Mouse (Mus musculus) heart, postnatal 10 days (tissue): ENCODE data around the gene Cyp4b1. TPM values are rescaled to one million over a fixed set of nuclear protein-coding genes. Genes with fewer than 3 reads are reported as not detected.
A peak's percentile ranks its signal among the peaks of the same experiment; 100 is the strongest.
"Not testable (repeated sequence)": the region's sequence is repeated elsewhere in the genome, so short reads cannot be mapped to it uniquely, and the experiment has no call there.

Source experiments
- DNase-seq, 2 experiments: peaks; one replicate each; pipeline ENCODE4 v3.0.0; 2021
- intact Hi-C: fragments of 180-260 bp; cut with DNase I; formaldehyde crosslinking; loops from one replicate; pipeline ENCODE4 v1.15.1; 2025
- total RNA-seq, 2 experiments: library from RNA; stranded (reverse); gene quantifications; 2 replicates each; pipeline ENCODE4 v1.2.3; 2021

Cyp4b1 gene
- 10 to 100 TPM; 15.3 to 20.0 TPM for total RNA-seq

DNA sequence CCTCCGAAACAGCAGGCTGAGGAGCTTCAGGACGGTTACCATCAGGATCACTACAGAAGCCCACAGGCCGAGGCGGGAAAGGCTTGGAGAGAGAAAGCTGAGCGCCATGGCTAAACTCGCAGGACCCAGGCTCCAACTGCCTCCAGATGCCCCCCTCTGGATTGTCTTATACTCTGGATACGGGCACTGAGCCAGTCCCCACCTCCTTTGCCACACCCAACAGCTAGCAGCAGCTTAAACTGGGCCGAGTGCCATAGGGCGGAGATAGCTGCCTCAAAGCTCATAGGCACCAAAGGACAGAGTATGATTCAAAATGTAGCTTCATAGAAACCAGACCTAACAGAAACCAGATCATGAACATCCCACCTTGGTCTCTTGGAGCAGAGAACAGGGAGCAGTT lies at the start of gene Cyp4b1:
Gene Cyp4b1 (minus strand): TSS at position 144 of the 400 bp plus-strand sequence.
- intact Hi-C loops: loop anchor here (5.0 to 10.0 kb wide), 2 partner anchors 60 to 173 kb away; no protein-coding TSS in a partner anchor
- peak; percentile 83 to 85 for DNase-seq

DNA sequence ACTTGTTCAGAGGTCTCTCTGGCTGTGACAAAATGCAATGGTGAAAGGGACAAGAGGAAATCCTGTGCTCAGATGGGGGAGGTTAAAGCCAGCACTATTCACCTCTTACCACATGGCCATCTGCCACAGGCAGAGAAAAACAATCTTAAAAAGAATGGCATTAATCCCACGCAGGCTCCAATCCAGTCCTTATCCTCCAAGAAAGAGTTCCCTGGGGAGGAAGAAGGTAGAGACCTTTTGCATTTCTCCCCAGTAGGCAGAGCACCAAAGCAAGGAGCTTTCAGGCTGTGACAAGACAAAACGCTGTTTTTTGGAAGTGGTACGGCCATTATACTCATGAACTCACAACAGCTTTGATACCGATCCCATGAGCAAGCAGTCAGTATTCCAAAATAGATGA lies 38.8 kb upstream of the Cyp4b1 start:
- DNase-seq: peak in 1 of 2 experiments; percentile 29
- intact Hi-C loops: no loop called here

DNA sequence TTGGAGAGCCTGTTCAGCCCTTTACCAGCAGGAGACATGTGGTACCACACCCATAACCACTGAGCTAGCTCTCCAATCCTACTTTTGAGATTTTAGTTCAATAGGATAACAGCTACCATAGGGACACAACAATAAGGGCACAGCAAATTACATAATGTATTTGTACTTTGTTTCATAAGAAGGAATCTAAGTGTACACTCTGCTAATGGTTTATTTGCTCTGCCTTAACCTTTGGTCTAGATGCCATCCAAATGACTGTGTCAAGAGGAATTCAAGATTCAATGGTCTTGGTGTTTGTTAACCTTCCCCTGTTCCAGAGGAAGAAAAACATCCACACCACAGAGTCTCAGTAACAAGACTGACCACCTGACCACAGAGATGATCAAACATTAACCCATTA lies 11.7 kb upstream of the Cyp4b1 start:
- DNase-seq: no peak
- intact Hi-C loops: no loop called here

DNA sequence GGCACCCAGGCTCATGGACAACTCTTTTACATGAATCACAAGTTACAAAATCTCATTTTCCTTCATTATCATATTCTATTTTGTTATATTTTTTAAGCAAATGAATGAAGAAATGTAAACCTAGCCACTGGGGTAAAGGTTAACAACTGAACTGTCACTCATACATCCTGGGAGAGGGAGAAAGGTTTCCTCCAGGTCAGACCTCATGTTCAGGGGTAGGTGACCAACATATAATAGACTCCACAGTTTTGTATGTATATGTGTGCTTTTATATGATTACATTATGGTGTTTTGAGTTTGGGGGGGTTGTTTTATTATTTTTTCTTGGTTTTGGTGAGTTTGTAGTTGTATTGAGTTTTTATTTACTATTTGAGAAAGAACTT lies 10.3 kb upstream of the Cyp4b1 start:
- no peak for DNase-seq
- intact Hi-C loops: loop anchor here (2.0 kb wide), 1 partner anchor 51 kb away; no protein-coding TSS in a partner anchor

DNA sequence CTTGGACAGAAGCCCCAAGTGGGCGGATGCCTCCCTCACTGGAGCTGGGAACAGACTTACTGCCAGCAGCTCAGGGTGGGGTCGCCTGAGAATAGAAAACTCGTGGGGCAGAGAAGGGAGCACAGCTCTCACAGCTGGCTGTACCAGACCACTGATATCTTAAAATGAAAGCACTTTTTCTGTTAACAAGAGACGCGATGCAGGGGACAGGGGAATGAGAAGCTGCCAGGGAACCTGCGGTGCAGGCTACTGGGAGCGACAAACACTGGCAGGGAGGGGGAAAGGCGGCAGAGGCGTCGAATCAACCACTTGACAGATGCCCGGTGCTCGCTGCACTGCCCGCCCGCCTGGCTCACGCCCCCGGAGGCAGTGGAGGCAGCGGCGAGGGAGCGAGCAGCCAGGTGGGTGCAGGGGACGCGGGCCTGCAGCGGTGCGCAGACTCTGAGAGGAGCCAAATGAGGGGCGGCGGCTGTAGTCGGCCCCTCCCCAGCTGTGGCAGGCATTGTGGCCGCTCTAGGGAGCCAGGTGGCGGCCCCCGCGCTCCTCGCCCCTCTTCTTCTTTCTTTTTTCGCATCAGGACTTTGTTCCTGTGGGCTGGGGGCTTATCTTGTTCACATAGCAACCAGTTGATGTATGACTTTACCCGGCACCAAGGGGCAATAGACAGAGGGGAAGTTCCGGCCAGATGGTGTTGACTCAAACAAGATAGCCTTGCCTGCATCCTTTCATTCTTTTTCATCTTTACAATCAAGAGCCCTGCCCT lies 9.8 kb upstream of the Cyp4b1 start:
- intact Hi-C loops: loop anchor here (2.0 kb wide), 1 partner anchor 52 kb away; no protein-coding TSS in a partner anchor
- peak; percentile 51 to 53 for DNase-seq

DNA sequence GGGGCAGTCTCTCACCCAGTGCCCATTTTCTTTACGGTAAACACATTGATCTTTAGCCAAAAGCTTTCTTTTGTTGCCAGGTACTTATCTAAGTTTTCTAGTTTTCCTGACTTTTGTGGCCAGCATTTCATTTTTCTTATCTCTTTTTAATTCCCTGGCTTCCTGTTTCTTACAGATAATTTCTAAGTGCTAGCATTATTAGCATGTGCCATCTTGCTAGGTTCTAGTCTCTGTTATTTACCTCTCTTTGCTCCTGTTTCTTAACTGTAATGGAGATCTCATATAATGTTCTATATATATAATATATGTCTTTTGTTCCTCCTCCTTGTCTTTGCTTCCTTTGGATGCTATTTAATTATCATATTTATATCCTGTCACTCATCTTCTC lies 9.0 kb upstream of the Cyp4b1 start:
- intact Hi-C loops: loop anchor here (2.0 kb wide), 1 partner anchor 52 kb away; no protein-coding TSS in a partner anchor
- DNase-seq: not testable (repeated sequence)

DNA sequence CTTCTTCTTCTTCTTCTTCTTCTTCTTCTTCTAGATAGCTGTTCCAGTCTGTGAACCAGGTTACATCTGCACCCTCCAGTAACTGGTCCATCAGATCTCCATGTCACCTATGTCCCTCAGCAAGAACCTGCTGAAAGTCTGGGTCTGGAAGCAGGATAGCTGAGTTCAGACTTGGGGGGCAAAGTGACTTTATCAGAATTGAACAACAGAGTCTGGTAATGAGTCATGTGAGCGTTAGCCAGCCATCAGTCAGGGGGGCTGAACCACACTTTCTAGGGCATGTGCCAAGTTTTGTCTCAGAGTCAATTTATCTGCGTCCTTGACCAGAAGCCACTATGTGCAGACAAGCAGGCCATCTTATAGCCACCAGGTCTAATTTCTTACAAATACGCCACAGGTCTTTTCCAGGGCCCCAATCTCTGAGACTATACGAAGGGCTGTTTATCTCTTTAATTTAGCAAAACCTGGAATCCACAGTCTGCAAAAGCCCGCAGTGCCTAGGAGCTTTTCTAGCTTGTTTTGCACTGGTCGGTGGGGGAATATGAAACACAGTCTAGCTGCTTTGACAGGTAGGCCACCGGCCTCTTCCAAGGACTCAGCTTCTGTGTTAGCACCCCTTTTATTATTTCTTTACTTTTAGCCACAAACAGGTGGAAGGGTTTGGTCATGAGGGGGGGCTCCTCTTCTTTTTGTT lies 8.5 kb upstream of the Cyp4b1 start:
- not testable (repeated sequence) for DNase-seq

DNA sequence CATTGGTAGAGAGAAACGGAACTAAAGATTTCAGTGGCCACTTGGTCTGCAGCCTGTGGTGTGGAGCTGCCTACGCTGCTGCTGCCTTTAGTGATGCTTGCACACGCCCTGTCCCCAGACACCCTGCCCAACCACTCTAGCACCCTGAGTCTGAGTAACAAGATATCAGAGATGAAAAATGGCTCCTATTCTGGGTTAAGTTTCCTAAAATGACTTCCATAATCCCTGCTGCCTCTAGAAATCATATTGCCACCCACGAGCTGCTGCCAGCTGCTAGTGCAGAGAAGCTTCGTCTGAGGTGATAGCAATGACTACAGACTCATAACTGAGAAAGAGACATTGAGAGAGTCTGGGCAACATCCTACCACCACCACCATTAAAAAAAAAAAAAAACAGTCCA lies 3.3 kb upstream of the Cyp4b1 start:
- intact Hi-C loops: no loop called here
- DNase-seq: no peak

More for the DNA sequence above, 8.5 kb upstream of the Cyp4b1 start:
- intact Hi-C loops: loop anchor here (2.0 kb wide), 1 partner anchor 53 kb away; no protein-coding TSS in a partner anchor

DNA sequence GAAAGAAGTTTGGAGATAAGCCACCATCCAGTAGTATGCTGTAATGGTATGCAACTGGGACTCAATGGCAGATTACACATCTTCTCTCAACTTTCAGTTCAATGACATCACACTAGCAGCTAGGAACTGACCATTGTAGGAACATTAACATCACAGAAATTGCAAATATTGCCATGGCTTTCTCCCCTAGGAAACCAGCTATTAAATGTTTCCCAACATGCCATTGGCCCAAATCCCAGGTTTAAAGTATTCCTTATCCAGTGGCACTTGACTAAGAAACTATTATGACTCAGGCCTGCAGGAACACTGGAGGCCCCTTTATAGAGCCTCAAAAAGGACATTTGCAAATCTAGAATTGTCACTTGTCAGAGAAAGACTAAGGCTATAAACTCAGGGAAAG lies 1.8 kb upstream of the Cyp4b1 start:
- intact Hi-C loops: loop anchor here (5.0 to 10.0 kb wide), 2 partner anchors 58 to 175 kb away; no protein-coding TSS in a partner anchor

DNA sequence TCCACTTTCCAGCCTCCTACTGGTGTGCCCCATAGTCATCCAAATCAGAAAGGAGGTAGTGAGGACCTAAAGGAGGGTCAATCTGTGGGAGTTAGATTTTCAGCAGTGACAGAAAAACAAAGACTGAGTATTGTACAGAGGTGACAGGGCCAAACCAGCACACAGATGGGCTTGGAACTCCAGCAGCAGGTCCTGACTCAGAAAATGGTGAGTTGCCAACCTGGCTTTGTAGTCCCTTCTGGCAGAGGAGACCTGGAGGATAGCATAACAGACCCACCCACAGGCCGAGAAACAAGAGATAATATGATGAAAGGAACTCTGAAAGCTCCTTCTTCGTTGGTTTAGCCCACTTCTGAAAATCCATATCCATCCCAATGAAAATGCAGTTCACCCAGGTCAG lies 1.2 kb upstream of the Cyp4b1 start:
- peak; percentile 30 to 41 for DNase-seq

More for the DNA sequence above, 1.8 kb upstream of the Cyp4b1 start:
- DNase-seq: peak; percentile 43 to 48

DNA sequence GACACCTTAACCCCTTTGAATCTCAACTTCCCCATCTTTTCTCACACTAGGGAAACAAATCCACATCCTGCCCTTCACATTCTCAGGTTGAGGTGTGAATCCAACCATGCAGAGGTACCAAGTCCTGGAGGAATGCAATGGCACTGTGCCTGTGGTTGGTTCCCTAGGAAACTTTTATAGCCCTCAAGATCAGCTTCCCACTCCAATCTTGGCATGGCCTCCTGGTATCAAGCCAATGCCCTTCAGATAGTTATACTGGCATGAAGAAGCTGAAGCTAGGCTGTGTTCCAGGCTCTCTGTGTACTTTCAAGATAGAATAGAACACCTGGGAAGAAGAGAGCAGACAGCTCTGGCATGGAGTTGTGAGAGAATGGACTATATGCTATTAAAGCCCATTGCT lies 2.2 kb downstream of the Cyp4b1 start:
- peak; percentile 68 to 76 for DNase-seq
- intact Hi-C loops: loop anchor here (5.0 to 10.0 kb wide), 2 partner anchors 62 to 171 kb away; no protein-coding TSS in a partner anchor

More for the DNA sequence above, 1.2 kb upstream of the Cyp4b1 start:
- intact Hi-C loops: loop anchor here (5.0 to 10.0 kb wide), 2 partner anchors 59 to 174 kb away; no protein-coding TSS in a partner anchor

DNA sequence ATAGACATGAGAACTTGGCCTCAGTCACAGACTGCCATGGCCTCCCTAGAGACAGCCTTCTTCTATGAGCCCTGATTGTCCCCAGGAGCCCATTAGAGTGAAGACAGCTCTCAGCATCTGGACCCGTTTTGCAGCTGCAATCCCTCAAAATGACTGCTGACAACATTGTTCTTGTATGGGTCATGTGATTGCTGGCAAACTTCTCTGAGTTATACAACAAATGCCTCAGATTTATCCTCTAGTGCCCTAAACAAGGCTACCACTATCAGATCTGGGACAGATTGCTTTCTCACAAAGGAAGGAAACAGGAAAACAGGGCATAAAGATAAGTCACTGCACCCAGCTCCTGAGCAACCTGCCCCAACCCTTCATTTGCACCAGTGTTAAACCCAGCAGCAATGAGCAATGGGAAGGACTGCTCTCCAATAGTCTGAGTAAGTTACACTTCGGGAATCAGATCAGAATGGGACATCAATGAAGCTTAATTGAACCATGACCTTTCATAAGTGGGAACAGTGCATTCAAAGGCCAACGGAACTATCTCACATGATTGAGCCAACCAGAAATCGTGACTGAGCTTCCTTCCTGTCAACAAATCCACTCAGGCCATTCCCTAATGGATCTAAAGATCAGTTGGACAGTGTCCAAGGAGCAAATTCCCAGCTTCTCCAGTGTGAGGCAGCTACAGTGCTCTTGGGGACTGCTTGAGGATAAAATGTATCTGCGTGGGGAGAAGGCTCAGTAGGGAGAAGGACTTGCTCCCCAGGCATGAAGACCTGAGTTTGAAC lies 4.4 kb downstream of the Cyp4b1 start:
- intact Hi-C loops: loop anchor here (10.0 kb wide), 1 partner anchor 168 kb away; no protein-coding TSS in a partner anchor
- DNase-seq: peak; percentile 57

DNA sequence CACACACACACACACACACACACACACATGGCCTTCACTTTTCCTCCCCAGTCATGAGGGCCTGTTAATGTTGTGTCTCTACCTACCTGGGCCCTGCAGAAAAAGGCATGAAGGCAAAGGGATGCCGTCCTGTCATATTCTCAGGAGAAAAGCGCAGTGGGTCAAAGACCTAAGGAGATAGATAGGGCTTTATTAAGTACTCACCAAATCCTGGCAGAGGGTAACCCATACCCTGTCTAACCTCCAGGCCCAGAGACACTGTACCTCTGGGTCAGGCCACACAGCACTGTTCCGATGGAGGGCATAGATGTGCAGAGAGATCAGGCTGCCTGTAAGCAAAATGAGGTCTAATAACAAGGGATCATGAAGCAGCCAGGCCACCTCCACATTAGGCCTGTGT lies 22.0 kb downstream of the Cyp4b1 start:
- DNase-seq, intact Hi-C loops: not testable (repeated sequence)

DNA sequence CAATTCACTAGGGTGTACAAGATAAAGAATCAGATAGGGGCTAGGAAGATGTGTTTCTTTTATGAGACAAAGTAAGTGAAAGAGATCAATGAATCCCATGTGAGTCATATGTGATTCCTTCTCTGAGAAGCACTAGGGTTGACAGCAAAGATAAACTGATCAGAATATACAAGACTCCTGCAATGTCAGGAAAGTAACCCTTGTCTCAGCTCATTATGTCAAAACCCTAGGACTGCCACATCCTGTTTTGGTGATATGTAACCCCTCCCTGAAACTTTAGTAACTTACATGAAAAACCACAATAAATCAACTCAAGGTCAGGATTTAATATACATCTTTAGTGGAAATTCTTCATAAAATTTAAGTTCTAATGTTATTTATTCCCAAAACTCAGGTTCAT lies 33.5 kb downstream of the Cyp4b1 start:
- no peak for DNase-seq
- intact Hi-C loops: no loop called here

DNA sequence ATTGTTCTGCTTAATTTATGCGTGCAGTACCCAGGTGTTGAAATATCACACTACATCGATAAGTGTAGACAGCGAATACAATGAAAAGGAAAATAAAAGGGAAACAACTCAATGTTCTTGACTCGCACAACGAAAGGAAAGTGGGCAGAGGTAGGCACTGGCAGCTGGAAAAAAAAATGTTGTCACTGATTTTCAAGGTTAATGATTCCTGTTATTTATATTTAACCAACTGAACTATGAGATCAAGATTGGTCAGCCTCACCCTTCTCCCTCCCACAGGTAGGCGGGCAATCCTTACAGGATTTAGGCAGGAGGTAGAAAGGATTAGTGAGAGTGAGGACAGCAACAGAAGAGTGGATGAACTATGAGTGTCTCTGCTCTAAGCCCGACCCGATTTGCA lies 46.9 kb downstream of the Cyp4b1 start, which contains the start of gene Cyp4a32:
Gene Cyp4a32 (plus strand): TSS at position 359 of the 400 bp plus-strand sequence.
- DNase-seq, intact Hi-C loops: not testable (repeated sequence)

DNA sequence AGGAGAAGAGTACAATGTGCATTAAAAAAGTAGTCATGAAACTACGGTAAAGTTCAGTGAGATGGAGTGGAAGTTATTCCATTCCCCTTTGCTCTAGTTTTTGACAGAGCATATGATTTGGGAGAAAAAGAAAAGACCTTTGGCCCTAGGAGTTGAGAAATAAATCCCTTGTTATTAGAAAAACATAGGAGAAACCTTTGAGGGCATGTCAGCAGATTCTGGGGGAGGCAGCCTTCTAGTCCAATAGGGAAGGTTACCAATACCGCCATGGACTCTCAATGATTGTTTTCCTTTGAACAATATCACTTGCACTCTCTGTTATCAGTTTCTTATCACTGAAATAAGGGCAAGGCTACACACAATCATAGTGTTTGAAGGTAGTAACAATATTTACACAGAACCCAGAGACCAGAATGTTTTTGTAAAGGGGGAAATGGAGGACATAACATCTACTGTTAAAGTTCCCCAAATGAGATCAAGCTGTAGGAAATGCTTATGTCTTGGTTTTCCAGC lies 50.6 kb downstream of the Cyp4b1 start:
- no peak for DNase-seq
- intact Hi-C loops: no loop called here

DNA sequence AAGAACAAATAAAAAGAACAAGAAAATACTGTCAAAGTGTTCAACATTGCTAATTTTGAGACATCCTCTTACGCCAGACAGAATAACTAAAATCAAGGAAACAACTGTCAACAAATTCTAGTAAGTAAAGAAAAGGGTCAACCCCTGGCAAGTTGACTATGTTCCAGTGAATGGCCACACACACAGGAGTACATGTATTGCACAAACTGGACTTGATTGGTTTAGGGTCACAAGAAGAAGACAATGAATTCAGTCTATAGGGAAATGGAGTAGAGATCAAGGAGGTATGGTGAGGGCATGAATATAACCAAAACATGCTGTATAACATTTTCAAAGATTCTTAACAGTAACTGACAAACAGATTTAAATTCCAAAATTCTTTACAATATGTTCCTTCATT lies 51.2 kb downstream of the Cyp4b1 start:
- intact Hi-C loops: no loop called here
- DNase-seq: no peak

DNA sequence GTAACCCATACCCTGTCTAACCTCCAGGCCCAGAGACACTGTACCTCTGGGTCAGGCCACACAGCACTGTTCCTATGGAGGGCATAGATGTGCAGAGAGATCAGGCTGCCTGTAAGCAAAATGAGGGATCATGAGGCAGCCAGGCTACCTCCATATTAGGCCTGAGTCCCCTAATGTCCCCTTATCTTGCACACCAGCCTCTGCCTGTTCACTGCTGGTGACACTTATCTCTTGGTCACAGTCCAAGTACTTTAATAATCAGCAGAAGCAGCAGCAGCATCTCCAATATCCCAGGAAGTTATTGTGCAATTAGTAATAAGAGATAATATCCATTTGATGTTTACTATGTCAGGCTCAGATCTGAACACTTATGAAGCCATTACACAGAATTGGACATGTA lies 64.5 kb downstream of the Cyp4b1 start:
- DNase-seq: no peak
- intact Hi-C loops: no loop called here

DNA sequence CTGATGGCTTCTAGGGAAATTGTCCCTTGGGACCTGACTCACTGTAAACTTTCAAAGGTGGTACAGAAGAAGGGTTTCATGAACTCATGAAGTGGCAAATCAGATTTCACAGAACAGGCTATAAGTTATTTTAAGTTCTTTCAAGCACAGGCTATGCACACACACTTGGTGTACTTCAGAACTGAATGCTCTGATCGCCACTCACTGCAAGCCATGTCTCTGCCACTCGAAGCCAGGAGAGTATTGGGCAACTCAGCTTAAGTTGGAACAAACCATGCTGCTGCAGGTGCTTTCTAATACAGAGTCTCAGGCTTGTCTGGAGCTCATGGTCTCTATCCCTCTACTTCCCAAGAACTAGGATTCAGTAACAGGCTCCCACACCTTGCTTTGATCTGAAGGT lies 71.7 kb downstream of the Cyp4b1 start:
- intact Hi-C loops: no loop called here
- DNase-seq: no peak

DNA sequence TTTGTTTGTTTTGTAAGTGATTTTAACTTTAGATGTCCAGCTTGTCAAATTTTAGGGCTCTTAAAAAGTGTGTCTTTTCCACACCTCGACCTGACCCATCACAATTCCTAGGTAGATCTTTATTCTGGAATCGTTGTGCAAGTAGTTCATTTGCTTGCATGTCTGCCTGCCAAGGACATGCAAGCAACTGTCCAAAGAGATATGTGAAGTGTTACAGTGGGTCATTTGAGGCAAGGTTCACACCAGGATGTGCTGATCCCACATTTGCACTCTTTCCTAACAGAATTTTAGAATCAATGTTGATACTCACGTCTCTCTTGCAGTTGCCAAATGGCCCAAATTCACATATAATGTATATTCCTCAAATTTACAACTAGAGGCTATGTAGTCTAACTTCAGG lies 72.3 kb downstream of the Cyp4b1 start:
- DNase-seq: no peak
- intact Hi-C loops: no loop called here
